Mouse (Mus musculus) forebrain, postnatal 0 days (tissue): ENCODE data around the gene Tns3. TPM values are rescaled to one million over a fixed set of nuclear protein-coding genes. Genes with fewer than 3 reads are reported as not detected.

Experiments
- ATAC-seq: fragments of 200-750 bp; cut with Nextera tagmentation; 2 replicates; pipeline ENCODE4 v1.8.0; 2017; ENCODE audit warnings: mild to moderate bottlenecking, moderate library complexity
- DNase-seq: peaks from one replicate; pipeline ENCODE4 v3.0.0-alpha.2; 2015
- H3K27ac ChIP-seq: fragments of 300-500 bp; sonication (generic); 2 replicates; pipeline ENCODE4 v1.5.1; 2014; ENCODE audit warnings: low read depth, mild to moderate bottlenecking, antibody characterized with exemption, low read length, moderate library complexity, mixed read lengths
- H3K27me3 ChIP-seq: fragments of 300-500 bp; sonication (generic); 2 replicates; pipeline ENCODE4 v1.6.1; 2014; ENCODE audit warnings: mild to moderate bottlenecking, low read length, mixed read lengths; ENCODE audit not compliant: insufficient read depth
- H3K36me3 ChIP-seq: fragments of 300-500 bp; sonication (generic); 2 replicates; pipeline ENCODE4 v1.6.1; 2014; ENCODE audit warnings: mild to moderate bottlenecking, moderate library complexity; ENCODE audit not compliant: insufficient read depth
- H3K4me1 ChIP-seq: fragments of 300-500 bp; sonication (generic); 2 replicates; pipeline ENCODE4 v1.6.1; 2014; ENCODE audit warnings: antibody characterized with exemption; ENCODE audit not compliant: insufficient read depth
- H3K4me2 ChIP-seq: fragments of 300-500 bp; sonication (generic); 2 replicates; pipeline ENCODE4 v1.6.1; 2014; ENCODE audit warnings: low read depth, mild to moderate bottlenecking, moderate library complexity
- H3K4me3 ChIP-seq: fragments of 300-500 bp; sonication (generic); 2 replicates; pipeline ENCODE4 v1.5.1; 2014; ENCODE audit warnings: low read depth, low read length, mixed read lengths
- H3K9ac ChIP-seq: fragments of 300-500 bp; sonication (generic); 2 replicates; pipeline ENCODE4 v1.6.1; 2014; ENCODE audit warnings: mild to moderate bottlenecking
- H3K9me3 ChIP-seq: fragments of 300-500 bp; sonication (generic); 2 replicates; pipeline ENCODE4 v1.6.1; 2016; ENCODE audit warnings: low read length
- CTCF ChIP-seq: sonication (generic); IDR thresholded peaks from 2 replicates; pipeline ENCODE4 v1.5.1; 2016; ENCODE audit warnings: antibody characterized with exemption, control low read depth, low read depth
- WGBS: fragments of 180-500 bp; shearing (Covaris S2); extraction: QIAGEN DNeasy Blood & Tissue Kit; methylation state at CpG from one replicate; pipeline ENCODE4 v1.1.7; 2014; 5-methylcytosine and 5-hydroxymethylcytosine counted together
- polyA plus RNA-seq: library from polyadenylated mRNA; unstranded; fragments of >200 nt; fragmentation: Nextera tagmentation; extraction: Ambion mirVana; gene quantifications from 2 replicates; pipeline ENCODE4 v1.2.1, GENCODE M21; 2015
- total RNA-seq: library from RNA; depleted of rRNA; stranded (reverse); fragments of >200 nt; gene quantifications from 2 replicates; pipeline ENCODE4 v1.2.3, GENCODE M21; 2014

The Tns3 gene
- total and polyA plus RNA-seq, 2 experiments from 2014 or later, result 6.2 to 26.5 TPM

- ATAC-seq, result no peak
- DNase-seq, result peak; percentile 10
Measured at GRCm38 (mm10) chr11:8493931-8494490, 170.3 kb downstream of the Tns3 start.

DNA sequence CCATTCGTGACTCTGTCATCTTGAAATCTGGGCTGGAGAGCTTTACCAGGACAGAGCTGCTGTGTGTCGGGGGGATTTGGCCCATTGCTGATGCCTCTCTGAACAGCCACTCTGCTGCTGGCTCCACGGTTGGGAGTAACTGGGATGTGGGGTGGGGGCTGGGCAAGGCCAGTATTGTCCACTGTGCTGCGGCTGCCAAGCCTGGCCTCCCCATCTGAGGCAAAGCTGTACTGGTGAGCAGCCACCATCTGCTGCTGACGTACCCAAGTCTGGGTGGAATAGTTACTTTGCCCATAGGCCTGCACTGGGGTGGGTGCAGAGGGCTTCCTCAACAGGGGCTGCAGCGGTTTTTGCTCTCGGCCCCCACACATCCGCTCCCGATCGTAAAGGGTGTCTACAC lies 172.0 kb downstream of the Tns3 start:
- ATAC-seq, result peak; percentile 47; the same call in 1 of the 2 replicates
- no peak overlapping the region for H3K4me2 ChIP-seq
- WGBS, result 88% methylated on average over 10 of the region's 10 CpGs
- H3K27ac ChIP-seq, result no peak overlapping the region
- H3K27me3 ChIP-seq, result no peaks in the 10 kb centered on the region
- H3K9me3 ChIP-seq, result no peaks in the 10 kb centered on the region
- TF ChIP-seq CTCF, result no peak
- H3K4me1 ChIP-seq, result no peaks in the 10 kb centered on the region; the same call in 1 of the 2 replicates
- no peak overlapping the region for H3K9ac ChIP-seq
- no peak for DNase-seq
- H3K4me3 ChIP-seq, result no peak overlapping the region
- no peaks in the 10 kb centered on the region for H3K36me3 ChIP-seq

More at GRCm38 (mm10) chr11:8493931-8494490, 170.3 kb downstream of the Tns3 start:
- no peak for TF ChIP-seq CTCF
- Histone ChIP-seq H3K27ac (no peak overlapping the region), H3K27me3 (no peaks in the 10 kb centered on the region), H3K36me3 (no peaks in the 10 kb centered on the region), H3K9ac (no peak overlapping the region), H3K9me3 (no peaks in the 10 kb centered on the region), H3K4me1 (no peaks in the 10 kb centered on the region; the same call in 1 of the 2 replicates), H3K4me2 (no peak overlapping the region), H3K4me3 (no peak overlapping the region)
- 61% methylated on average over 8 of the region's 8 CpGs for WGBS

GRCm38 (mm10) chr11:8488248-8488647 lies 176.1 kb downstream of the Tns3 start:
- Histone ChIP-seq H3K27ac (no peak overlapping the region), H3K4me3 (no peak overlapping the region), H3K4me1 (no peaks in the 10 kb centered on the region), H3K4me2 (no peak overlapping the region), H3K9me3 (no peaks in the 10 kb centered on the region), H3K27me3 (no peaks in the 10 kb centered on the region), H3K9ac (no peak overlapping the region), H3K36me3 (no peaks in the 10 kb centered on the region)
- no peak for TF ChIP-seq CTCF
- ATAC-seq (peak; percentile 68), DNase-seq (peak; percentile 16)
- 64% methylated on average over 6 of the region's 6 CpGs for WGBS

- Histone ChIP-seq H3K4me3 (no peak overlapping the region), H3K4me1 (no peaks in the 10 kb centered on the region), H3K9ac (no peak overlapping the region), H3K9me3 (no peaks in the 10 kb centered on the region), H3K4me2 (no peak overlapping the region), H3K27ac (no peak overlapping the region), H3K36me3 (no peaks in the 10 kb centered on the region), H3K27me3 (no peaks in the 10 kb centered on the region)
- WGBS, result 84% methylated on average over 4 of the region's 4 CpGs
- TF ChIP-seq CTCF, result no peak
- DNase-seq, result no peak
- ATAC-seq, result no peak
Measured at GRCm38 (mm10) chr11:8486552-8486951, 177.8 kb downstream of the Tns3 start.

DNA sequence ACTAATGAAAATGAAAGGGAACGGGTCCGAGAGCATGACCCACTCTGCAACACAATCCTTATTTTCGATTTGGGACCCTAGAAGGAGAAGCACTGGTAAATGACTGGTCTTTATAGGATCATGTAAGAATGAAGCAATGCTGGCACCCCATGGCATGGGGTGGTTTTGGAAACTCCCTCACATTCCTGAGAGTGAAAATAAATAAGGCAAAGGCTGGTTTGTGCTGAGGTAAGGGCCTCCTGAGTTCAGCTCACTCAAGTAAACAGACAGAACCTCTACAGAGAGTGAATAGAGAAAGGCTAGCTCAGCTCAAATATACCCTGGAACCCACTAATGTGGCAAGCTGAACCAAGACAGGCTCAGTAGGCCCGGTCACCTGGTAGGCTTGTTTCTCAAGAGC lies 179.8 kb downstream of the Tns3 start:
- WGBS, result 87% methylated on average over 4 of the region's 4 CpGs
- DNase-seq (no peak), ATAC-seq (no peak)
- no peaks in the 10 kb centered on the region for H3K36me3 ChIP-seq
- H3K9me3 ChIP-seq, result no peaks in the 10 kb centered on the region
- TF ChIP-seq CTCF, result no peak
- no peak overlapping the region for H3K27ac ChIP-seq
- H3K4me1 ChIP-seq, result no peaks in the 10 kb centered on the region
- no peaks in the 10 kb centered on the region for H3K27me3 ChIP-seq
- H3K9ac ChIP-seq, result no peak overlapping the region
- no peak overlapping the region for H3K4me2 ChIP-seq
- no peak overlapping the region for H3K4me3 ChIP-seq

- no peaks in the 10 kb centered on the region for H3K9me3 ChIP-seq
- no peaks in the 10 kb centered on the region for H3K4me1 ChIP-seq
- no peak overlapping the region for H3K27ac ChIP-seq
- no peaks in the 10 kb centered on the region for H3K27me3 ChIP-seq
- DNase-seq (no peak), ATAC-seq (no peak)
- WGBS, result 46% methylated on average over 3 of the region's 3 CpGs
- no peak overlapping the region for H3K4me2 ChIP-seq
- H3K36me3 ChIP-seq, result no peaks in the 10 kb centered on the region; the same call in 1 of the 2 replicates
- H3K9ac ChIP-seq, result no peak overlapping the region
- H3K4me3 ChIP-seq, result no peak overlapping the region
- TF ChIP-seq CTCF, result no peak
Measured at GRCm38 (mm10) chr11:8482721-8483120, 181.6 kb downstream of the Tns3 start.

- whole genome bisulfite sequencing, result 61% methylated on average over 5 of the region's 5 CpGs
- DNase-seq (no peak), ATAC-seq (no peak)
Measured at GRCm38 (mm10) chr11:8481962-8482361, 182.4 kb downstream of the Tns3 start.

More at GRCm38 (mm10) chr11:8481962-8482361, 182.4 kb downstream of the Tns3 start:
- H3K4me2 ChIP-seq, result no peak overlapping the region
- H3K4me3 ChIP-seq, result no peak overlapping the region
- H3K9me3 ChIP-seq, result no peaks in the 10 kb centered on the region
- no peaks in the 10 kb centered on the region for H3K4me1 ChIP-seq
- TF ChIP-seq CTCF, result no peak
- H3K9ac ChIP-seq, result no peak overlapping the region
- H3K27me3 ChIP-seq, result no peaks in the 10 kb centered on the region
- H3K27ac ChIP-seq, result no peak overlapping the region
- no peaks in the 10 kb centered on the region; the same call in 1 of the 2 replicates for H3K36me3 ChIP-seq
